Mouse (Mus musculus) liver (tissue): ENCODE measurements around the gene Erich6.

ENCODE experiments used
- DNase-seq: peaks from one replicate; pipeline ENCODE4 v3.0.0-alpha.2; 2020; ENCODE audit warnings: mixed read lengths

The Erich6 gene

DNA sequence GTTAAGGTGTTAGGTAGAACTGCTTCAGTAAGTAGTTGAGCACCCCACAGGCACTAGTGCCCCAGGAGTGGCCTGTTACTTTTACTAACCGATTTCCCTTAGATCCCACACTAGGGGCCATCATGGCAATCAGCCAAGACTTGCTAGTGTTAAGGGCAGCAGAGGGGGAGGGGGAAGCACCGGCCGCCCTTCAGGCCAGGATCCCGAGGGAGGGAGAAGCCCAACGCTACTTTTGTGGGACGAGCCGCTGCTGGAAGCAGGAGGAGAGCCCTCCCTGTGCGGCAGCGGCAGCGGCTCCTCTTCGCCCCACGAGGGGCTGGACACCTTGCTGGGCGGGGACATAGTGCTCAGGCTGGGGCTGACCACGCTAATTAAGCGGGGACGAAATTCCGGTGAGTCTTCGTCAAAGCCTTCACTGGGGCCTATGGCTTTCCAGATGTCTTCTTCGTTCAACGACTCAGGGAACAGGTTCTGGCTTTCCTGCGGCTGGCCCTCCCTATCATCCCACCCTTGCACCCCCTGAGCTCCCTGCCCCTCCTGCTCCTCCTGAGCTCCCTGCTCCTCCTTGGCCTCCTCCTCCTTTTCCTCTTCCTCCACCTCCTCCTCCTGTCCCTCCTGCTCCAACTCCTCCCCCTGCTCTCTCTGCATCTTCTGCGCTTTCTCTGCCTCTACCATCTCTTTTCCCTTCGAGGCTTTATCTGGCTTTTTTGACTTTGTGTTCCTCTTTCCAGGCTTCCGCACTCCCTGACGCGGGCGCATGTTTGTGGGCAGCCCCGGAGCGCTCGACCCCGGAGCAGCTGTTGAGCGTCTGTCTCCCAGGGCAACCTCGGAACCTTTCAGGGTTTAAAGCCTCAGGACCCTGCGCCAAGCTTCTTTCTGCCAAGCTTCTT, at the start of gene Erich6:
Gene Erich6, minus strand, starts transcription at position 802 of the 890 bp plus-strand sequence.
- DNase-seq = peak; percentile 36

DNA sequence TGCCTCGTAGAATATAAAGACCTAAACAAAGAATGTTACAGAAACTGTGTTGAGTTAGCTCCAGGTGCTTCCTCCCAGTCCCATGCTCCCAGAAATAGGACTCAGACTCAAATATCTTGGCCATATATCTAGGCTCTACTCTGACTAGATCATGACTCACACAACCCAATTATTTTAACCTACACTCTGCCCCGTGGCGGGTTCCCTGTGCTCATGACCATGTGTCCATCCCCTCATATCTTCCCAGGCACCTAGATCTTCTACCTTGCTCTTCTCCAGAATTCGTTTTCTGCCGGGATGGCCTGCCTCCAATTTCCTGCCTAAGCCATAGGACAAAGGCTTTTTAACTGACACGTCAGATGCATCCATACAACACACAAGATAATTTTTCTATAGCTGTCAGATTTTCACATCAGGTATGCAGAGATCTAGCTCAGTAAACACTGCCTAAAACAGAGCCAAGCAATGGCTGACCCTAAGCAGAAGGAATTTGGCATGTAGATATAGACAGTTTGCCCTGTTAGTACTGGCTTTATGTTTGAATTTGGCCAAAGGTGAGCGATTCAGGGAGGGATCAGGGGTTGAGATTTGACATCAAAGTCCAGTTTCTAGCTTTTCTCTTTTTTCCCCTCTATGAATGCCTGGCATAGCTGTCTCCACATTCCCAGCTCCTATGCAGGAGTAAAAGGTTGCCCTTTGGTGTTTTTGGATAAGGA, 49.4 kb upstream of the Erich6 start:
- DNase-seq = no peak

DNA sequence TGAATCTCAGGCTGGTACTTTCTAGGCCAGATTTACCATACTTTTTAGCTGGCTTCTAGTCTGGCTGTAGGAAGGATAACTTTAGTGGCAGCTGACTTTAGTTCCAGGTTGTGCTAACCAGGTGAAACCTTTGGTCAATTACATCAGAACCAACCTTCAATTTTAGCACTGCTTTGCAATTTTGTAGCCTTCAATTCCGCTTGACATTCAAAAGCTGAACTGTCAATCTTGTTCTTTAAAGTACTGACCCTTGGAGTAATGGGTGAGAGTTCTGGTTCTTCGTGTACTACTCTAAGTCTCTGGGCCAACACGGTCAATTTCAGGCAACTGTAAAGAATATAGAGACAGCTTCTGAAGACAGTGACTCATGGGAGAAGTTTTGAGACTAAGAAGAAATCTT, 48.4 kb upstream of the Erich6 start:
- DNase-seq = no peak

DNA sequence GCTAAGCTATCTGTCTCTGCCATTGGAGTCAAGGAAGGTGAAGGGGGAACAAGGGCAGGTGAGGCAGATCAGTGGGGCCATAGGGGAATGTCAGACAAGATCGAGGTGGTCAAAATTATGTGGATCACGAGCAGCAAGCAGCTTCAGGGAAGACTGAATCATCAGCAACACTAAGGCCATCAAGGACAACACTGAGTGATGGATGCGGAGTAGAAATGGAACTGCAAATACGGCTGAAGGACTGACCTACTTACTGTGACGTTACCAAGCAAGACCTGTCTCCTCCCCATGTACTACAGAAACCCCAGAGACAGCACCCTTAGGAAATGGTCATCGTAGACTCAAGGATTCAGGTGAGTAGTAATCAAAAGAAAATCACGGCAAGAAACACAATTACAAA, 46.3 kb upstream of the Erich6 start:
- DNase-seq = no peak

DNA sequence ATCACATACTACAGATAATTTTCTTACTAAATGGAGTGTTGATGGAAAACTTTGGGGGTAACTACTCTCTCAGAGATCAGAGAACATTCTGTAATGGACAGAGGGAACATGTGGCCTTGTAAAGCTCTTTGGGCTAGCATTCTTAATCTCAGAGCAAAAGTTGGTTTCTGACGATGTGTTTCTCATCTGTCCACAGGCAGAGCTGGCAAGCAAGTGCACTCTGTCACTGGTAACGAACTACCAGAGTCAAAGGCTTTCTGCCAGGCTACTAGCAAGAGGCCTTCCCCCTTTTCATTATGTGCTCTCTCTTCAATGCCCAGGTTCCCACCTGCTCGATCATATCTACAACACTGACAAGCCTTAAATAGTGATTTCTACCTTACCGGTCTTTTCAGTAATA, 45.3 kb upstream of the Erich6 start:
- no peak for DNase-seq

DNA sequence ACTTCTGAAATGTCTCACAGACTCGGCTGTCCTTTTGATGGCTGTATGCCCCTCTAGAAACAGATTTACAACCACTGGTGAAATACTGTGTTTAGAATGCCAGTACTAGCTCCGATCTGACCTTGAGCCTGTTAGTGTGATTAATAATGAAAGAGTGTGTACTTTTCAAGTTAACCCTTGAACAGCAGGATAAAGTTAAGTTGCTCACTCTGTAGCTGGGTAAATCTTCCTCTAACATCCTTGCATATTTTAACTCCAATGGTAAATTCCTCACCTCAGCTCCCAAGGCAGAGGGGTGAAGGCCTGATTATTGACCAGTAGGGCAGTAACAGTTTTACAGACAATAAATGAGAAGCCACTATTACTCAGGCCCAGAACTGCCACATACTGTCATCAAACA, 44.8 kb upstream of the Erich6 start:
- no peak for DNase-seq

DNA sequence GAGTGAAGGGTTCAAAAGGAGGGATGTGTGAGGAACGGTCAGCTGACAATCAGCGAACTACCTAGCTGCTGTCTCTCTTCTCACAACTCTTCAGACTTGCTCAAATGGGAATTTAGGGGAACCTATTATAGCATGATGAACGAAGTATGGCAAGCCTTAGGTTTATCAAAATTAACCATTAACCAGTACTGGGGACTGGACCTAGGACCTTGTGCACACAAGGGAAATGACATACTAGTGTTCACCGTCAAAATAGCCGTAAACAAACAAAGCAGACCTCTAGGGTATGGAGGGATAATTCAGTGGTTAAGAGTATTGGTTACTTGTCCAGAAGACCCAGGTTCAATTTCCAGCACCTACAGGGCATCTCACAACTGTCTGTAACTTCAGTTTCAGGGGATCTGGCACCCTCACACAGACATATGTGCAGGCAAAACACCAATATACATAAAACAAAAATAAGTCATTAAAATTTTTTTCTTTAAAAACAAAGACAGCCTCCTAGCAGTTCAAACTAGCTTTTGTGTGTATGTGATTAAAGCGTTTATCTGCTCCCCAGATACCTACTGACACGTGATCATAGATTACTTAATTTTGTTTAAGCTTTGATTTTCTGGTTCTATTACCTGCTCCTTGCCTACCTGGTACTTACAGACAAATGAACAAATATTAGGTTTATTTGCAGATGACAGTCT, 44.1 kb upstream of the Erich6 start:
- DNase-seq = no peak

DNA sequence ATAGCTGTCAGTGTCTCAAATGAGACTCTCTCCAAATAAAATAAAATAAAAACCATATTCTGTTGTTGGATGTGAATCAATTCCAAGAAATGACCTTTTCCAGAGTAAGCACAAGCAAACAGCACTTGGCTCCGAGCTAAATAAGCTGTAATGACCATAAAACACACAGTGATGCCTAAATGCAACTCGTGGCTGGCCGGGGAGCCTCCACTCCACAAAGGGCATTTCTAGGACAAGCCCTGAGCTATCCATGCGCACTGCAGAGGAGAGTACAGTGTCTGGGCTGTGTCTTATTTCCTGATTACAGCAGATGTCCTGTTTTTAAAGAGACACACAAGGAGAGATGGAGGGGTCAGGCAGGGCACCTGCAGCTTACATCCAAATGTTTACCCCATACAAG, 43.0 kb upstream of the Erich6 start:
- no peak for DNase-seq

DNA sequence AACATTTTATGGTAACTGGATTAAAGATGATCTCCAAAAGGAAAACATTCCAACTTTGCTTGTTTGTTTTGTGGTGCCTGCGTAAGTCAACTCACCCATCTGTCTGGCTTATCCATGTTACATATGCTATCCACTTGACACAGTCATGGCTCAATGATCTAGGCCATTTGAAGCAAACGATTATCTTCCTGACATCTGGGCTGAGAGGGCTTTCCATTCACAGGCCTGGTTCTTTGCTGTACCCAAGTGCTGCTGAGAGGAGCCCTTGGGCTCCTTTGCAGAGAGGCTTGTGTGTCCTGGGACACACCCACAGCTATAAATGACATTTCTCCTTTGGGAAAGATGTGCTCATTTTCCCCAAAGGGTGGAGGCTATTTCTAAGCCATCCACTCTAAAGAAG, 41.9 kb upstream of the Erich6 start:
- DNase-seq = no peak

DNA sequence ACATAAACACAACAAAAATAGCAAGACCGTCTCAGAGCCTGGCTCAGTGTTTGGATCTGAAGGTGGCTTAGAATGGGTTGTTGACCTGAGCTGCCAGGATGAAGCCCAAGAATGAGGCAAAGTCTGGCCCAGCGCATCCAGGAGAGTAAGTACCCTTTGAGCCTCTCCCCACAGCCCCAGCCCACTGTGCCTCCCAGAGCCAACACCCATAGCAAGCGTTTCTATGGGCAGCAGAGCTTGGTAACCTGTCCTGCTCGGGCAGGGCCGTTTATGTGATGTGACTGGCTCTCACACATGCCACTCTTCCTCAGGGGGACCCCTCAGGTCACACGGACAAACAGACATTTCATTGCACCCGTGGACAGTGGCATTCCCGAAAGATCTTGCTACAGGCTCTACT, 41.4 kb upstream of the Erich6 start:
- DNase-seq = no peak

DNA sequence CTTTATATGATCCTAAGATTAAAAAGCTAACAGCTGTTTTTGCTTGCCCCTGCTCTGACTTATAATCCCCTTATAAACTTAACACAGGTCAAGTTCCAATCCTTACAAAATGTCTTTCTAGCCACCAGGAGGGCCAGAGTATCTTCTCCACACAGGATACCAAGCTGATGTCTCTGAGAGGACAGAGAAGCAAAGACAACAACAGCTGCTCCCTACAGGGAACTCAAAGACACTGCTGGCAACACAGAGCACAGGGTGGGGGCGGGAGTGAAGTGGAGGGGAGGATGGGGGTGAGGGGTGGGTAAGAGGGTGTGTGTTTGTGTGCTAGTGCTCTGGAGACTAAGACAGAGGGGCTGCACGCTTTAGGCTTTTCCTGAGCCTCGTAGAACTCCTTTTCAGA, 40.6 kb upstream of the Erich6 start:
- DNase-seq = no peak

DNA sequence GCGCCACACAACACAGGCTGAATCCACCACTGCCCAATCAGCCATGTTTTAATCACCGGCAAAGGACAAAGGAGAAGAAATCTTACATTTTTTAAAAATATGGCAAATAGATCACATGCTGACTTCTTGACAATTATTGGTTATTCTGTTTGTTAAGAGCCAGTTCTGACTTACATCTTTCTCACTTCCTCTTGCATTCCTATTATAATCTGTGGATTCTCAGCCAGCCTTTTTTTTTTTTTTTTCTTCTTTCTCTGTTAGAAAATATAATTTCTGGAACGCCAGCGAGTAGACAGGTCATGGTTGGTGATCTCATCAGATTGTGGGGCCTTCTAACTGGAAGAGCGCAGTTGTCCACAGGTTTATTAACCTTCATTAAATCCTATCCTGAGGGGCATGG, 36.3 kb upstream of the Erich6 start:
- no peak for DNase-seq

DNA sequence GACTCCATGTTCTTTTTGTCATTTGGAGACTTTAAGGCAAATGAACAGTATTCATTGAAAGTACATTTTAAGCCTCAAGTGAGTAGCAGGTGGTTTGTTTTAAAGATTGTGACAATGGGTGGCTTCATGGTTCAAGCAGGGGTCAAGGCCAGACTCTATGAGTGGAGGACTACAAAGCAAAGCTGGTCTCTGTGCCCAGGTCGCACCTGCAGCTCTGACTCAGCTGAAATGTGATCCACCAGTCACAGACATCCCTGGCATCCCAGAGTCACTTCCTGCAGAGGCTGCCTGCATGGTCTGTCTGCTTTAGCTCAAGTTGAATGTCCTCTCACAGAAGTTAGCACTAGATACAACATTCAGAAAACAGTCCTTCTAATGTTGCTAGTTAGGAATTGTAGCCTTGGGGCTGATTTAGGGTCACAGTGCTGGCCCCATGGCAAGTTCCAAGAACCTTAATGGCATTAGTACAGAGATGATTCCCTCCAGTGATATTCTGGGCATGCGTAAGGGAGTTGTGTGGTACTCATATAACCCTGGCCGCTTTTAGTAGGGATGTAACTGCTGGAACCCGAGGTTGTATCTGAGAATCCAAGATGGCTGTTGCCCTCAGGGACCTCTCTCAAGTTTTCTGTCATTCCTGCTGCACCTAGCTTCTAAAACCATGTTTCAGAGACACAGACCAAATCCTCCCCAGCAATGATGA, 35.6 kb upstream of the Erich6 start:
- DNase-seq = no peak

DNA sequence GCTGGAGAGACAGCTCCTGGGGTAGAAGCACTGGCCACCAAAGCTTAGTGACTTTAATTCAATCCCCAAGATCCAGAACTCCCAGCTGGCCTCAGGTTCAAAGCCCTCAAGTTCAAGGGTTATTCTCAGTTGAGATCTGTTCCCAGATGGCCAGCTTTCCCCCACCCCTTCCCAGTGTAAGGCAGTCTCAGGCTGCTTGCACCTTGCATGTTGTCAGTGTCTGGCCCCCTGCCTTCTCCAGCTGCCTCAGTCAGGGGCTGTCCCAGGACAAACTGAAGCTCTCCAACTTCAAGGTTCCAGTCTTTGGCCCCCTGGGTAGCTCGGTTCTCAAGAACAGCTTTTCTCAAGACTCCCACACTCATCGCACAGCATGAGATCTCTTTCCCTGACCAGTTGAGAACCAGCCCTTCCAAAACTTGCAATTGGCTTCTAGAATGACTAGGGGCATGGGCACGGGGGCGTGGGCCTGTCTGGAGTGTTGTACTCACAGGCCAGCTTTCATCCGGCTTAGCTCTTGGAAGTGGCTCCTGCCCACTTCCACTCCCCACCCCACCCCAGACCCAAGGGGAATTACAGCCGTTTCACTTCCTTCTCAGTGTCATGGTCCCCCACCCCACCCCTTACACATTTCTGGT, 34.7 kb upstream of the Erich6 start:
- peak; percentile 11 for DNase-seq

DNA sequence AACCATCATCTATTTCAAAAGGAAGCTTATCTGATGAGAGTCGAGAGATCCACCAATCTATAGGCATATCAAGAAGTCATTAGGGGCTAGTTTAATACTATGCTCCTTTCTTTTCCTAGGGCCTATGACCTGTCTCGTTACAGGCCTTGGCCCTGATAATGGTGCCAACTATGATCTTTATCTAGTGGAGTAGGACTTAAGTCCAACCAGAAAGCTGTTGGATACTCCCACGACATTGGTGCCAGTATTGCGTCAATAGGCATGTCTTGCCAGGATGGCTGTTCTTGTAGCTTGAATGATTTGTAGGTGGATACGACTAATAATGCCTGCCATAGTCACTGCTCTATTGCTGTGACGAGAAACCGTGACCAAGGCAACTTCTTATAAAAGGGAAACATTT, 27.0 kb upstream of the Erich6 start:
- no peak for DNase-seq

DNA sequence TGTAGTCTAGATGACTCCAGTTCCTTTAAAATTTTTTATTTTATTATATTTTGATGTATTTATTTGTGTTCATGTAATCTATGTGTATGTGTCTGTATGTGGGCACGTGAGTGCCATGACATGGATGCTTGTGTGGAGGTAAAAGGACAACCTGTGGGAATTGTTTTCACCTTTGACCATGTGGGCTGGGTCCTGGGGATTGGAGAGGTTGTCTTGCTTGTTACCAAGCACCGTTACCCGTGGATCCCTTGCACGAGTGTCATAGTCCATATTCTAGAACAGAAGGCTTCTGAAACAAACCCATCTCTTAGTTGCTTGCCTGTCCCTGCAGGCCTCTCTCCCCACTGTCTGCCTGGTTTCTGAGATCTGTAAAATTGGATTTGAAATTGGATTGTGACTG, 23.6 kb upstream of the Erich6 start:
- DNase-seq = no peak

DNA sequence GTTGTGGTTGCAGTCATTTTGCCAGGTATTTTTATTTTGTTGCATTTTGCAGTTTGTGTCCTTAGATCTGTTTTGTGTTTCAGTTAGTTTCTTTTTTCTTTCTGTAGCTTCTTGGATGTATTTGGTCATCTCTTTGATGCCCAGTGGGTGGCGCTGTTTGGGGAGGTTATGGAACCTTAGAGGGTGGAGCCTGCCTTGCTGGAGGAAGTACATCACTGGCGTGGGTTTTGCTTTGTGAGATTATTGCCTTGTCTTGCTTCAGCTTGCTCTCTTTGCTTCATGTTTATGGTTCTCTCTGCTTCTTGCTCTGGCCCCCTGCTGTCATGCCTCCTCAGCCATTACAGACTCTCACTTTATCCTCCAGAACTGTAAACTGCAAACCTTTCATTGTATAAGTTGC, 20.3 kb upstream of the Erich6 start:
- DNase-seq = peak; percentile 55

DNA sequence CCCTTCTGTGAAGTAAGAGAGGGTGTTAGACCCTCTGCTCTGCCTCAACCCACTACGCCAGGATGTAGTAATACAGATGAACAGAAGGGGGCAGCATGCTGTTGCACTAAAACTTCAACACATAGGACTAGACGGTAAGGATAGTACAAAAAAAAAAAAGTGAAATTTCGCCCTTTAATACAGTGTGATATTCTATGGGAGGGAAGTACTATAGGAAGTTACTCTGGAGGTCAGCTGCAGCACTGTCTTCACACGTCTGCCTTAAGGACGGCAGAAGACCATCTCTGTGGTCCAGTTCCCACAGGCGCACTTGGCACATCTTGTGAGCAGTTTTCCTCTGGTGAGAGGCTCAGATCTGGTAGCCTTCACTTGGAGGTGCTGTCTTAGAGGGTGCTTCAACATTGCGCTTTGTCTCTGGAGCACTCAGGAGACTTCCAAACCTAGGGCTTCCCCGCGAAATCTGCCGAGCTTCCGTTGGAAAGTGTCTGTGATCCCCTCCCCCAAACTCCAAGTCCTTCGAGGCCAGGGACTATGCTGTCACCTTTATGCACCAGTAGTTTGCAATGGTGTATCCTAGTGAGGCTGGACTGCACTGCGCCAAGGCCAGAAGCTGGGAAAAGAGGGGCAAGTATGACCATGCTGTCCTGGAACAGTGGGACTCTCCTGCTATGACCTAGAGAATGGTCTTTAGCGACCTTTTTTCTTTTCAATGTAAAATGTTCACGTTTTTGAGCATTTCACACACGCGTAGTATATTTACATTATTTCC, 18.5 kb upstream of the Erich6 start:
- peak; percentile 56 for DNase-seq

DNA sequence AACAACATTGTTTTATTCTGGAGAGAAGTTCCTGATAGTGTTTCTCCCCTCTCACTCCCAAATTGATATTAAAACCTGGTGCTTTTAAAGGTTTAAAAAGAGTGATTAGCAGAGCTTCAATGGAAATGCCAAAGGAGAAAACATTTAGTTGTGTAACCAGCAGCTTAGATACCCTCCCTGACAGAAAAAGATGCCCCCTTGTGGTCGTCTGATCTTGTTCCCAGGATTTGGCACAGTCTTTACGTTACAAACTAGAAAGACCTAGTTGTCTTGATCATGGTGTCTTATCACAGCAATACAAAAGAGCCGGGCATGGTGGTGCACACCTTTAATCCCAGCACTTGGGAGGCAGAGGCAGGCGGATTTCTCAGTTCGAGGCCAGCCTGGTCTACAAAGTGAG, 16.9 kb upstream of the Erich6 start:
- peak; percentile 19 for DNase-seq

DNA sequence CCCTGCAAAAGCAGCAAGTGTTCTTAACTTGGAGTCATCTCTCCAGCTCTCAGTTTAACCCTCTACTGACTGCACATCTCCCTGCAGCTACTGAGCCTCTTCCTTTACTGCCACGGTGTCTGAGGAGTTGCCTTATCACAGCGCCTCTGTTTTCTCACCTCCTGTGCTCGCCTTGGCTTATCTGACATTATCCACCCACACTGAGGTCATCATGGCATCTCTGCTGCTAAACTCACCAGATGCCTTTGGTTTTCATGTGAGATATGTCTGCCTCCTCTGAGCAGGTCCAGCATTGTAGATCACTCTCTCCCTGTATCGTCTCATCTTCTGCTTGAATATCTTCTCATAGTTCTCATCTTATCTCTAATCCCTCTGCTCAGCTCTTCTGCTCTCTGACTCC, 13.3 kb upstream of the Erich6 start:
- no peak for DNase-seq

DNA sequence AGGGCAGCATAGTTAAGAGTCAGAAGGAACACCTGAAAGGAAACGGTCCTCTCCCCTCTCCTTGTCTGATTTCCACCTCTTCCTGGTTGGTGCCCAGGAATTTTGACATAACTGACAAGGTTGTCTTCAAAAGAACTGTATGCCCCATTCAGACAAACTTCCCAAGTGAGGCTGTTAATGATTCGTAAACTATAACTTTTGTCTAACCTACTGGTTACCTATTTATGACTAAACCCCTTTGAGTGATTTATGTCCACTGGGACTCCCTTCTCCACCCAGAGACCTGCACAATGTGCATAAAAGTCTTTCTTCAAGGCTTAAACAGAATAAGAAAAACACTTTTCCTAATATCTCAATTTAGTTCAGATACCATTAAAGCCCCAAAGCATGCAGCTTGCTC, 10.2 kb upstream of the Erich6 start:
- no peak for DNase-seq

DNA sequence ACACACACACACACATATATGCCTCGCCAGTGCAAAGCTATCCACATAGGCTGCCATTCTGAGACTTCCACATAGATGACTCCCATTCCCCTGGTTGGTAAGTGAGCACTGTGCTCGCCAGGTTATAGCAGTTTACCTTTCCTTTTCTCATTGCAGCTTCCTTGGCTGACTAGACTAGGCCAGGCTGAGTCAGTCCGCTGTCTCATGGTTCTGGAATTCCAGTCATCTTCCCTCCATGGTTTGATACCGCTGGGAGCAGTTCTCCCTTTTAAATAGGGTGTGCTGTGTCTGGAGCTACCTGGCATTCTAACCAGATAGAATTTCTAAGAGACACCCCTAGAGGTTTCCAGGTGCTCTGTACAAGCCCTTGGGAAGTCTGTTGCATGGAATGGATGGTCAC, 9.2 kb upstream of the Erich6 start:
- DNase-seq = no peak
